8 mouse cellular contexts compared by ENCODE assay signal in genomic region chr1:75478916-75479634, GRCm38 (mm10). TPM values are rescaled to one million over a fixed set of nuclear protein-coding genes. Genes with fewer than 3 reads are reported as not detected.
DNase-seq lines count a peak whose midpoint lies in the region; ATAC-seq and TF ChIP-seq lines count a peak whose summit lies in the region.

Gene Chpf (minus strand): TSS chr1:75479307.
Gene Tmem198 (plus strand): TSS chr1:75479532.

- peak within 1 kb of the TSS; percentile 83 for H3K27ac ChIP-seq in forebrain, embryonic 15.5 days (replicated peaks)
- H3K27ac ChIP-seq in liver, postnatal 0 days (ENCODE audit: low read depth): peak within 1 kb of the TSS; percentile 63
- peak within 1 kb of the TSS; percentile 83 for H3K27ac ChIP-seq in neural tube, embryonic 14.5 days (ENCODE audit: low read depth, low read length)
- peak within 1 kb of the TSS; percentile 26 for H3K27ac ChIP-seq in testis, adult 2 months (ENCODE audit: control insufficient read depth, insufficient read depth, low read depth, low read length)

- peak within 1 kb of the TSS; percentile 80 for H3K4me3 ChIP-seq in G1E (ENCODE audit: low read depth, low read length)
- H3K4me3 ChIP-seq in forebrain, embryonic 15.5 days: peak within 1 kb of the TSS; percentile 75
- H3K4me3 ChIP-seq in liver, postnatal 0 days (ENCODE audit: low read depth, low read length): peak within 1 kb of the TSS; percentile 66
- peak within 1 kb of the TSS; percentile 93 for H3K4me3 ChIP-seq in neural tube, embryonic 14.5 days (ENCODE audit: low read depth, low read length)
- peak within 1 kb of the TSS; percentile 79 for H3K4me3 ChIP-seq in testis, adult 2 months (ENCODE audit: control insufficient read depth, low read depth, low read length)

- peaks cover 43% of the 10 kb centered on the region for H3K36me3 ChIP-seq in G1E (replicated peaks)
- H3K36me3 ChIP-seq in forebrain, embryonic 15.5 days: peaks cover 33% of the 10 kb centered on the region
- H3K36me3 ChIP-seq in liver, postnatal 0 days (replicated peaks; ENCODE audit: insufficient read depth, low read length): 0 out of 2 replicates have a peak, but pooled peaks cover 6% of the 10 kb centered on the region
- H3K36me3 ChIP-seq in neural tube, embryonic 14.5 days (ENCODE audit: control insufficient read depth, insufficient read depth, low read length): peaks cover 26% of the 10 kb centered on the region
- H3K36me3 ChIP-seq in testis, adult 2 months (ENCODE audit: control insufficient read depth, insufficient read depth, low read length): no peaks in the 10 kb centered on the region

- TF ChIP-seq EP300 in liver, postnatal 0 days (IDR thresholded peaks at IDR 0.05; ENCODE audit: low read depth): no peak

- H3K4me1 ChIP-seq in G1E (ENCODE audit: insufficient read depth, low read depth, low read length): peaks cover 53% of the 10 kb centered on the region
- H3K4me1 ChIP-seq in forebrain, embryonic 15.5 days: peaks cover 50% of the 10 kb centered on the region
- peaks cover 22% of the 10 kb centered on the region for H3K4me1 ChIP-seq in liver, postnatal 0 days (ENCODE audit: insufficient read depth)
- H3K4me1 ChIP-seq in neural tube, embryonic 14.5 days (ENCODE audit: control insufficient read depth, insufficient read depth, low read length): peaks cover 25% of the 10 kb centered on the region
- peaks cover 23% of the 10 kb centered on the region for H3K4me1 ChIP-seq in testis, adult 2 months (ENCODE audit: control insufficient read depth, insufficient read depth, low read length)

- intact Hi-C loops in heart, postnatal 25 days (cut with DNase I): loop anchor here (1.0 to 5.0 kb wide), 2 partner anchors 43 to 117 kb away; partner anchors contain the start of gene Stk11ip

- no peak for TF ChIP-seq CTCF in G1E (IDR thresholded peaks at IDR 0.05; ENCODE audit: low read depth, low read length)
- no peak for TF ChIP-seq CTCF in liver, postnatal 0 days (IDR thresholded peaks at IDR 0.05; ENCODE audit: low read depth)
- no peak for TF ChIP-seq CTCF in testis, adult 2 months (IDR thresholded peaks at IDR 0.05; ENCODE audit: control insufficient read depth, insufficient read depth, insufficient replicate concordance, low read depth, low read length)

- peak; percentile 100 for DNase-seq in G1E (ENCODE audit: low spot score)
- peak; percentile 98 for DNase-seq in cerebellum, adult 11-12 months
- DNase-seq in heart, postnatal 25 days (ENCODE audit: low spot score): peak; percentile 92
- DNase-seq in layer of hippocampus, adult 11-12 months (ENCODE audit: low spot score): peak; percentile 97
- DNase-seq in liver, postnatal 0 days: peak; percentile 93

- peaks cover 4% of the 10 kb centered on the region; the same call in 1 of the 2 replicates for H3K27me3 ChIP-seq in G1E (ENCODE audit: insufficient read depth, low read length)
- peaks cover 5% of the 10 kb centered on the region; the same call in 1 of the 2 replicates for H3K27me3 ChIP-seq in forebrain, embryonic 15.5 days
- peaks cover 60% of the 10 kb centered on the region for H3K27me3 ChIP-seq in liver, postnatal 0 days (ENCODE audit: insufficient read depth, low read length)
- no peaks in the 10 kb centered on the region for H3K27me3 ChIP-seq in neural tube, embryonic 14.5 days (ENCODE audit: control insufficient read depth, insufficient read depth, low read length)
- H3K27me3 ChIP-seq in testis, adult 2 months (ENCODE audit: control insufficient read depth, insufficient read depth, low read length): no peaks in the 10 kb centered on the region

- TF ChIP-seq POLR2A in testis, adult 2 months (IDR thresholded peaks at IDR 0.05; ENCODE audit: control insufficient read depth, low read depth, low read length): no peak

- under 1% methylated on average over 74 of the region's 76 CpGs for WGBS in forebrain, embryonic 15.5 days
- WGBS in liver, postnatal 0 days (ENCODE audit: insufficient replicate concordance): 2% methylated on average over 59 of the region's 76 CpGs
- WGBS in neural tube, embryonic 14.5 days: 0% methylated on average over 59 of the region's 76 CpGs

- H3K9me3 ChIP-seq in G1E (replicated peaks): no peaks in the 10 kb centered on the region
- H3K9me3 ChIP-seq in forebrain, embryonic 15.5 days: no peaks in the 10 kb centered on the region
- no peaks in the 10 kb centered on the region for H3K9me3 ChIP-seq in liver, postnatal 0 days (ENCODE audit: low read length)
- H3K9me3 ChIP-seq in neural tube, embryonic 14.5 days (ENCODE audit: control insufficient read depth, low read length): no peaks in the 10 kb centered on the region

- H3K4me2 ChIP-seq in forebrain, embryonic 15.5 days (replicated peaks): peak within 1 kb of the TSS; percentile 74
- peak within 1 kb of the TSS; percentile 96 for H3K4me2 ChIP-seq in liver, postnatal 0 days (ENCODE audit: low read depth, low read length)
- peak within 1 kb of the TSS; percentile 73 for H3K4me2 ChIP-seq in neural tube, embryonic 14.5 days (ENCODE audit: low read depth, low read length)

- H3K9ac ChIP-seq in forebrain, embryonic 15.5 days (replicated peaks): peak within 1 kb of the TSS; percentile 69
- peak within 1 kb of the TSS; percentile 65 for H3K9ac ChIP-seq in liver, postnatal 0 days (replicated peaks)
- H3K9ac ChIP-seq in neural tube, embryonic 14.5 days (replicated peaks; ENCODE audit: low read depth, low read length): peak within 1 kb of the TSS; percentile 89

- peak; percentile 87 for ATAC-seq in G1E (ENCODE audit: extremely low read depth, insufficient number of reproducible peaks, low FRiP score, poor library complexity, severe bottlenecking)
- ATAC-seq in forebrain, embryonic 15.5 days (replicated peaks): peak; percentile 89
- ATAC-seq in liver, postnatal 0 days: peak; percentile 87
- ATAC-seq in neural tube, embryonic 14.5 days (ENCODE audit: low read depth): peak; percentile 88

RNA-seq across cellular contexts. Expression of gene Chpf, which starts in this region (rescaled TPM):
- total RNA-seq in G1E (2014; fragmentation: Nextera tagmentation) (19.9 and 23.6 TPM in 2 replicates), G1E (2017) (12.0 and 16.6 TPM in 2 replicates)
- 119 and 121 TPM in 2 replicates for polyA plus RNA-seq in G1E (2012)
- 28.9 and 29.2 TPM in 2 replicates for polyA plus RNA-seq in forebrain, embryonic 15.5 days (2015; fragmentation: Nextera tagmentation; extraction: Ambion mirVana)
- 10 to 100 TPM; 26.4 to 28.2 TPM for total RNA-seq in heart, postnatal 25 days (2021)
- 3.1 and 3.3 TPM in 2 replicates for polyA plus RNA-seq in liver, postnatal 0 days (2015; fragmentation: Nextera tagmentation; extraction: Ambion mirVana)
- 44.7 and 45.4 TPM in 2 replicates for polyA plus RNA-seq in neural tube, embryonic 14.5 days (2014; fragmentation: Nextera tagmentation; extraction: Ambion mirVana)
- 39.5 and 40.8 TPM in 2 replicates for polyA plus RNA-seq in testis, adult 2 months (2012; rRNA removed)

RNA-seq across cellular contexts. Expression of gene Tmem198, which starts in this region (rescaled TPM):
- 0.30 TPM in 1 of 2 replicates, not detected in the other for total RNA-seq in G1E (2014; fragmentation: Nextera tagmentation)
- total RNA-seq in G1E (2017): 0.76 and 1.1 TPM in 2 replicates
- polyA plus RNA-seq in G1E (2012): 4.0 and 4.8 TPM in 2 replicates
- polyA plus RNA-seq in forebrain, embryonic 15.5 days (2015; fragmentation: Nextera tagmentation; extraction: Ambion mirVana): 53.4 and 55.4 TPM in 2 replicates
- under 1 TPM; 0.42 to 0.61 TPM for total RNA-seq in heart, postnatal 25 days (2021)
- 0.08 TPM in 1 of 2 replicates, not detected in the other for polyA plus RNA-seq in liver, postnatal 0 days (2015; fragmentation: Nextera tagmentation; extraction: Ambion mirVana)
- 34.0 and 38.3 TPM in 2 replicates for polyA plus RNA-seq in neural tube, embryonic 14.5 days (2014; fragmentation: Nextera tagmentation; extraction: Ambion mirVana)
- polyA plus RNA-seq in testis, adult 2 months (2012; rRNA removed): 7.2 and 8.9 TPM in 2 replicates

Comparison
In these comparisons a context has a peak if more than half of its experiments do, and no peak if none do; other contexts are left out.
1. Peak in every context shown above with its lines: DNase-seq, ATAC-seq, H3K4me3 ChIP-seq and H3K27ac ChIP-seq.
2. H3K27ac ChIP-seq: peak in every context shown above with its lines; median percentile 83 in forebrain, embryonic 15.5 days; 83 in neural tube, embryonic 14.5 days; 63 in liver, postnatal 0 days; 26 in testis, adult 2 months.